Mouse (Mus musculus): ENCODE data around the gene Sin3a. TPM values are rescaled to one million over a fixed set of nuclear protein-coding genes. Genes with fewer than 3 reads are reported as not detected.

Sin3a gene
- polyA plus RNA-seq (2015; fragmentation: Nextera tagmentation; extraction: Ambion mirVana): 27.1 and 28.4 TPM in 2 replicates

DNA sequence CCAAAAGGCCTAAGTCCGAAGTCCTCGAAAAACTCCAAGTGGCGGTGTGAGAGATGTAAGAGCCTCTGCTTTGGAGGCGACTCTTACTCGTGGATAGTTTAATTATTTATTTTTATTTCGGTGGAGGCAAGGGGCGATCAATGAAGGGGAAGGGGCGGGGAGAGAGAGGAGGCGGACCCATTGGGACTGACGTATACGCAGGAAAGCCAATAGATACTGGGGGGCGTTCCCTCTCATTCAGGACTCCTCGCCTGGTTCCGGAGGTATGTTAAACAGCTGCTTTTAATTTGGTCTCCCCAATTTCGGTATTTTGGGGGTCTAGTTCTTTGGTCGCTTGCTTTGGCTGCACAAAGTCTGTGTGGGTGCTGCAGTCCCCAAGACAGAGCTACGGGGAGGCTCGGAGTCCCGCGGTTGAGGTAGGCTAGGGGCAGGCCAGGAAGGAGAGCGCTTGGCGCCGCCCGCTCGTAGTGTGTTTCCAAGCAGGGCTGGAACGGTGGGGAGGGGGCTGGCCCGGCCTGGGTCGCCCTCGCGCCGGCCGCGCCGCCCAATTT lies at the start of gene Sin3a:
TSS of gene Sin3a (plus strand) at position 240 of the 551 bp plus-strand sequence.
- Histone ChIP-seq H3K4me1 (peaks cover 16% of the 10 kb centered on the region; the same call in 1 of the 2 replicates), H3K36me3 (no peaks in the 10 kb centered on the region; the same call in 1 of the 2 replicates), H3K9me3 (no peaks in the 10 kb centered on the region), H3K27ac (peak within 1 kb of the TSS; percentile 99), H3K4me3 (replicated peaks) (peak within 1 kb of the TSS; percentile 94), H3K9ac (peak within 1 kb of the TSS; percentile 77), H3K4me2 (peak within 1 kb of the TSS; percentile 90), H3K27me3 (replicated peaks) (no peaks in the 10 kb centered on the region)
- WGBS: under 1% methylated on average over 34 of the region's 34 CpGs
- ATAC-seq (ENCODE audit: insufficient read depth, low FRiP score, low read depth): no peak

DNA sequence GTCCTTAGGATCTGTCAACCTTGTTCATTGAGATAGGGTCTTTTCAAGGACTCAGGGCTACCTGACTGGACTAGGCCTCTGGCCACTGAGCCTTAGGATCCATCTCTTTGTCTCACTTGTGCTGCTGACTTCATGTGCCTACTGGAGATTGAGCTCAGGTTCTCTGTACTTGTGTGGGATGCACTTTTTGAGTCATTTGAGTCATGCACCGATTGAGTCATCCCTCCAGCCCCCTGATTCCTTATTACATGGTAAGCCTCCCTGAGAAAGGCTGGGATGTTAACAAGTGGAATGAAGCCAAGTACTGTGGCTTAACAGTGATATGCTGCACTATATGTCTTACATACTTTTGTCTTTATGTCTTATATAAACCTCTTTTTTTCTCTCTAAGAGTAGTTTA lies 40.1 kb upstream of the Sin3a start:
- ATAC-seq (ENCODE audit: insufficient read depth, low FRiP score, low read depth): no peak
- H3K27ac ChIP-seq: no peak overlapping the region
- peaks cover 16% of the 10 kb centered on the region for H3K36me3 ChIP-seq

DNA sequence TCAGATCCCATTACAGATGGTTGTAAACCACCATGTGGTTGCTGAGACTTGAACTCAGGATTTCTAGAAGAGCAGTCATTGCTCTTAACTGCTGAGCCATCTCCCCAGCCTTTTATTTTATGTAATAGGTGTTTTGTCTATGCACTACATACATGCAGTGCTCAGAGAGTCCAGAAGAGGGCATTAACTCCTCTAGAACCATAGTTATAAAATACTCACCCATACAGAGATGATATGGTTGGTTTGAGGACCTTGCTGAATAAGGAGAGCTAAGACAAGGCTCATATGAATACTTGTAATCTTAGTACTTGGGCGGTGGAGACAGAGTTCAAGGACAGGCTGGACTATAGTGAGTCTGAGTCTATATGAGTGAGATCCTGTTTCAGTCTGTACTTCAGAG lies 15.6 kb upstream of the Sin3a start:
- Histone ChIP-seq H3K27ac (no peak overlapping the region), H3K4me1 (no peaks in the 10 kb centered on the region), H3K9me3 (no peaks in the 10 kb centered on the region), H3K27me3 (replicated peaks) (no peaks in the 10 kb centered on the region), H3K4me3 (replicated peaks) (no peak overlapping the region), H3K9ac (no peak overlapping the region), H3K36me3 (peaks cover 21% of the 10 kb centered on the region; the same call in 1 of the 2 replicates), H3K4me2 (no peak overlapping the region)
- 76% methylated on average over 1 of the region's 1 CpGs for WGBS
- no peak for ATAC-seq (ENCODE audit: insufficient read depth, low FRiP score, low read depth)

More for the DNA sequence above, 40.1 kb upstream of the Sin3a start:
- Histone ChIP-seq H3K9me3 (no peaks in the 10 kb centered on the region), H3K27me3 (replicated peaks) (no peaks in the 10 kb centered on the region), H3K4me2 (no peak overlapping the region), H3K4me3 (replicated peaks) (no peak overlapping the region), H3K9ac (no peak overlapping the region), H3K4me1 (no peaks in the 10 kb centered on the region)
- 93% methylated on average over 1 of the region's 1 CpGs for WGBS

DNA sequence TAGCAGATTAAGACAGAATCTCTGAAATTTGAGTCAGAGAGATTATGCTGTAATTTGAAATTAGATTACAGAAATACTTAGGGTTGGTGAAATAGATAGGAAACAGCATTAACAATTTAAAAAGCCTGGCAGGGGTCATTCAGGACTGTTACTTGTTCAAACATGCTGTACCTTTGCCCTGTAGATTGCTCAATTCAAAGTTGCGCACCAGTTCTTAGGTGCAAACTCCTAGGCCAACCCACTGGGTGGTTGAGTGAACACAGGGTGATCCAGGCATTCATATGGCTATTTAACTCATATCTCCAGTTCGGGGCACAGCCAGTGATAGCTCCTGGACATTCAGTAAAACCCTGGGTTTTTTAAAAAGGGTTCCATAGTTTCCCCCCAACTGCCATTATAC lies 7.7 kb upstream of the Sin3a start:
- Histone ChIP-seq H3K27ac (no peak overlapping the region), H3K4me1 (no peaks in the 10 kb centered on the region), H3K4me3 (replicated peaks) (no peak overlapping the region), H3K4me2 (no peak overlapping the region), H3K27me3 (replicated peaks) (no peaks in the 10 kb centered on the region), H3K9me3 (no peaks in the 10 kb centered on the region), H3K36me3 (peaks cover 13% of the 10 kb centered on the region; the same call in 1 of the 2 replicates), H3K9ac (no peak overlapping the region)
- WGBS: 93% methylated on average over 2 of the region's 2 CpGs
- ATAC-seq (ENCODE audit: insufficient read depth, low FRiP score, low read depth): no peak

DNA sequence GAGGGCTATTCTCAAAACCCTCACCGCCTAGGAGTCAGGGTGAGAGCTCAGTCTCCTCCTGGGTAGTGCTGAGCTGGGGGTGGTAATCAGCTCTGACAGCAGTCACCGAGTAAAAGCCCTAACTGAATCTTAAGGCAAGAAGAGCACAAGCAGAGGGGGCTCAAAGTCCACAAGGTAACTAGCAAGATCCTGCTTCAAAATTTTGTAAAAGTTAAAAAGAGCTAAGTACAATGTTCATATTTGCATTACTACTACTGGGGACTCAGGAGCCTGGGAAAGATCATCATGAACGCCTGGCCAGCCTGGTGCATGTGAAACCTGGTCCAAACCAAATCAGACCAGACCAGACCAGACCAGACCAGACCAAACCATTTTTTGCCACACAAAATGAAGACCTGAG lies 3.6 kb upstream of the Sin3a start:
- H3K4me2 ChIP-seq: no peak overlapping the region
- ATAC-seq (ENCODE audit: insufficient read depth, low FRiP score, low read depth): no peak
- no peaks in the 10 kb centered on the region; the same call in none of the 2 replicates for H3K36me3 ChIP-seq
- H3K27ac ChIP-seq: no peak overlapping the region
- H3K4me1 ChIP-seq: peaks cover 8% of the 10 kb centered on the region; the same call in 1 of the 2 replicates
- H3K27me3 ChIP-seq (replicated peaks): no peaks in the 10 kb centered on the region
- H3K9ac ChIP-seq: no peak overlapping the region
- WGBS: 63% methylated on average over 3 of the region's 3 CpGs
- no peak overlapping the region for H3K4me3 ChIP-seq (replicated peaks)
- no peaks in the 10 kb centered on the region for H3K9me3 ChIP-seq

DNA sequence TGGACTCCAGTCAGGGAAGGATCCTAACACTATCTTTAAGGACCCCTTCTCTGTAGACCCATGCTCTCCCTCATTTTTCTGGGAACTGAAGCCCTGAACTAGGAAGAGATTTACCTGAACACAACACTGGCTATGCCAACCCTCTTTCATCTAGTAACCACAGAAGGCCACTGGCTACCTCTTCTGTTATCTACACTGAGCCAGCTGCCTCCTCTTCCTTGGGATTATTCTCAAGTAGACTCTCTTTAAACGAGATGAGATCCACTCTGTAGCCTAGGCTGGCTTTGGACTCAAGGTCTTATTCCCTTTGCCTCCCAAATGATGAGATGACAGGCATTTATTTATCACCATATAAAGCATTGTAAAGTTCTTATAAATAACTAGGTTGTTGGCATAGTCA lies 1.6 kb upstream of the Sin3a start:
- Histone ChIP-seq H3K27ac (no peak overlapping the region), H3K36me3 (no peaks in the 10 kb centered on the region; the same call in 1 of the 2 replicates), H3K9ac (no peak overlapping the region), H3K27me3 (replicated peaks) (no peaks in the 10 kb centered on the region), H3K9me3 (no peaks in the 10 kb centered on the region), H3K4me3 (replicated peaks) (no peak overlapping the region), H3K4me2 (no peak overlapping the region), H3K4me1 (peaks cover 16% of the 10 kb centered on the region; the same call in 1 of the 2 replicates)
- ATAC-seq (ENCODE audit: insufficient read depth, low FRiP score, low read depth): no peak
- 59% methylated on average over 1 of the region's 1 CpGs for WGBS

DNA sequence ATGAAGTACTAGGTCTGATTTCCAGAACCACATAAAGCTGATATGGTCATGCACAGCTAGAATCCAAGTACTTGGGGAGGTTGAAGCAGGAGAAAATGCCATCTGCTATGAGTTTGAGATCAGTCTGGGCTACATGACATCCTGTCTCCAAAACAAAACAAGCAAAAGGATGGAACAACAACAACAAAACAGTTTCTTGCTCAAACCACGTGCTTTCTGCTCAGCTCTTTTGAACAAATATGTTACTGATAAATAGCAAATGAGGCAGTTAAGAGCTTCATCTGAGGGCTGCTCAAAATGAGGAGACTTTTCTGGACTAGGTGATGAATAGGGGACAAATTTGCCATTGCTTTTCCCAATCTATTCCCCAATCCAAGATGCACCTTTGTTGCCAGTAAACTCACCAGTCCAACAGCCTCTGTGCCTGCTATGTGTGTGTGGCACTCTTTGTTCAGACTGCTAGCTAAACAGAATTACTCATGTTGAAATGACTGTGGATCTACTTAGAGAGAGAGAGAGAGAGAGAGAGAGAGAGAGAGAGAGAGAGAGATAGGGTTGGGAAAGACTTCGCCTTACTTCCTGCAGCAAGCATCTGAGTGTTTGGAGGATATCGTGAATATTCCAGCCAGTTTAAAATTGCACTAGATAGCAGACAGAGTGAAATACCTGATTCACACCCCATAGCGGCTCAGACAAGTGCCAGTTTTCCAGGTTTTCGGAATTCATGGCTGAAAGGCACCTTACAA lies 867 bp upstream of the Sin3a start:
- H3K9ac ChIP-seq: no peak overlapping the region
- no peaks in the 10 kb centered on the region for H3K27me3 ChIP-seq (replicated peaks)
- 11% methylated on average over 5 of the region's 5 CpGs for WGBS

DNA sequence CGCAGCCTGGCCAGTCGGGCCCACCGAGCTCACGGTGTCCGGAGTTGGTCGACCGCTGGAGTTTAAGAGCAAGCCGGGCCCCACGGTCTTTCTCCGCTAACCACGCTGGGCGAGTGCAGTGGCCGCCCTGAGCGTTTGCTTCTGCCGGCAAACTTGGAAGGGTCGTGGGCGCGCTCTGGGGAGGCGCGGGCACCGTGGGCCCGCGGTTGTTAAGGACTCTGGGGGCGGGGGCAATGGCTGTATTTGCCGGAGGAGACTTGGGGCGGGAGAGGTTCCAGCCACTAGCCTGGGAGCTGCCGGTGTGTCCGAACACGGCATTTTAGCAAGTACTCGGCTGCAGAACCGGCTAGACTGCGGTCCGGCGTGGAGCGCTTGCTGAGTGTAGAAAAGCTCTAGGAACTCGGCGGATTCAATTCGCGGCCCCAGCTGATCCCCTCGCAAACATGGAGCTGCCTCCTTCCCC lies 717 bp downstream of the Sin3a start:
- no peaks in the 10 kb centered on the region for H3K27me3 ChIP-seq (replicated peaks)
- H3K9ac ChIP-seq: peak overlapping the region; percentile 77
- WGBS: under 1% methylated on average over 40 of the region's 40 CpGs
- no peaks in the 10 kb centered on the region for H3K9me3 ChIP-seq
- peak overlapping the region; percentile 94 for H3K4me3 ChIP-seq (replicated peaks)
- H3K4me1 ChIP-seq: peaks cover 21% of the 10 kb centered on the region; the same call in 1 of the 2 replicates
- peak overlapping the region; percentile 99 for H3K27ac ChIP-seq
- no peaks in the 10 kb centered on the region; the same call in 1 of the 2 replicates for H3K36me3 ChIP-seq
- H3K4me2 ChIP-seq: peak overlapping the region; percentile 90
- ATAC-seq (ENCODE audit: insufficient read depth, low FRiP score, low read depth): no peak

More for the DNA sequence above, 867 bp upstream of the Sin3a start:
- peak overlapping the region; percentile 67 for H3K27ac ChIP-seq
- H3K36me3 ChIP-seq: no peaks in the 10 kb centered on the region; the same call in 1 of the 2 replicates
- peaks cover 16% of the 10 kb centered on the region; the same call in 1 of the 2 replicates for H3K4me1 ChIP-seq
- H3K4me3 ChIP-seq (replicated peaks): peak overlapping the region; percentile 94
- H3K9me3 ChIP-seq: no peaks in the 10 kb centered on the region
- ATAC-seq (ENCODE audit: insufficient read depth, low FRiP score, low read depth): no peak
- H3K4me2 ChIP-seq: peak overlapping the region; percentile 90

DNA sequence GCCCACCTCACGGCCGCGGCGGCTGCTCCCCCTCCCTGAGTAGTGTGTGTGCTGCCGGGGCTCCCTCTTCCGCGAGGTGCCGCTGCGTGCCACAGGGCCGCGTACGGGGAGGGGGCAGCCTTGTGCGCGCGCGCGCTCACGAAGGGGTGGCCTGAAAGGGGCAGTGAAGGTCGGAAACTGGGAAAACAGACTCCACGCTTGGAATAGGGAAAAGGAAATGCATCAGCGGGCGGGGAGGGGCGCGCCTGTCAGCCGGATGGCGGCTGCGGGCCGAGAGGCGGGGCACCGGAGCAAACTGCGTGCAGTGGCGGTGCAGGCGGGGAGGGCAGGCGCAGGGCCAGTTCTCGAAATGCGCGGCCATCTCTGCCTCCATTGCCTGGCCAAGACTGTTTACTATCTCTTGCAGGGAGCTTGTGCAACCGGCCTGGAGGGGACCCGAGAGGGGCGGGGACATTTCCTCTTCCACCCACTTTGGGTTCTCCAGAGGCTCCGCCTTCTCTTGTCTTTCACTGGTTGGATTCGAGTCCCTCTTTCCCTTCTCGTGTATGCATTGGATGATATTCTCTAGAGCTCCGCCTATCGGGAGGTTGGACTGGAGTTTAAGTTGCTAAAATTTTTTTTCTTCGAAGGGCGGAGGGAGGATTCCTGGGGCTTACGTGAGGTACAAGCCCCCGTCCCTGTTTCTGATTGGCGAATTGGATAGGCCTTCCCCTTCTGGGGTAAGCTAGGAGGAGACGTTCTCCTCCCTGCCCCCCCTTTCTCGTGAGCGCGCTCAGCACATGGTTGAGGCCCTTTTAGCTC lies 1.3 kb downstream of the Sin3a start:
- no peaks in the 10 kb centered on the region for H3K27me3 ChIP-seq (replicated peaks)

DNA sequence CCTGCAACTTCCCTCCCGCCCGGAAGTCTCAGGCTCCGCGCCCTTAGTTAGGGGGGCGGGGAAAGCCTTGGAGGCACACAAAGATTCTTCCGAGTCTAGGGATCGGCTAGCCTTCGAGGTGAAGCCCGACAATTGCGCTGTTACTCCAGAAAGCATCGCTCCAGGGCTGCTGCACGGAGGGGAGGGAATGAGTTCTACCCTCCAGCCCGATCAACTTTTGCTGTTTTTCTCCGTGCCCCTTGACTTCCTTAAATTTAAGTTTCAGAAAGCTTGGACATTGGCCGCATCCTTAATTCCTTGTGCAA lies 1.9 kb downstream of the Sin3a start:
- WGBS: under 1% methylated on average over 15 of the region's 15 CpGs
- Histone ChIP-seq H3K27ac (peak overlapping the region; percentile 92), H3K4me3 (replicated peaks) (peak overlapping the region; percentile 94), H3K9ac (peak overlapping the region; percentile 68), H3K27me3 (replicated peaks) (no peaks in the 10 kb centered on the region), H3K9me3 (no peaks in the 10 kb centered on the region), H3K4me1 (peaks cover 21% of the 10 kb centered on the region; the same call in 1 of the 2 replicates), H3K4me2 (peak overlapping the region; percentile 86), H3K36me3 (no peaks in the 10 kb centered on the region; the same call in 1 of the 2 replicates)
- ATAC-seq (ENCODE audit: insufficient read depth, low FRiP score, low read depth): no peak

More for the DNA sequence above, 1.3 kb downstream of the Sin3a start:
- ATAC-seq (ENCODE audit: insufficient read depth, low FRiP score, low read depth): peak; percentile 78
- WGBS: under 1% methylated on average over 47 of the region's 54 CpGs
- H3K9me3 ChIP-seq: no peaks in the 10 kb centered on the region
- H3K4me2 ChIP-seq: peak overlapping the region; percentile 90
- peak overlapping the region; percentile 99 for H3K27ac ChIP-seq
- H3K9ac ChIP-seq: peak overlapping the region; percentile 77
- peak overlapping the region; percentile 94 for H3K4me3 ChIP-seq (replicated peaks)
- H3K36me3 ChIP-seq: no peaks in the 10 kb centered on the region; the same call in 1 of the 2 replicates
- peaks cover 21% of the 10 kb centered on the region; the same call in 1 of the 2 replicates for H3K4me1 ChIP-seq

DNA sequence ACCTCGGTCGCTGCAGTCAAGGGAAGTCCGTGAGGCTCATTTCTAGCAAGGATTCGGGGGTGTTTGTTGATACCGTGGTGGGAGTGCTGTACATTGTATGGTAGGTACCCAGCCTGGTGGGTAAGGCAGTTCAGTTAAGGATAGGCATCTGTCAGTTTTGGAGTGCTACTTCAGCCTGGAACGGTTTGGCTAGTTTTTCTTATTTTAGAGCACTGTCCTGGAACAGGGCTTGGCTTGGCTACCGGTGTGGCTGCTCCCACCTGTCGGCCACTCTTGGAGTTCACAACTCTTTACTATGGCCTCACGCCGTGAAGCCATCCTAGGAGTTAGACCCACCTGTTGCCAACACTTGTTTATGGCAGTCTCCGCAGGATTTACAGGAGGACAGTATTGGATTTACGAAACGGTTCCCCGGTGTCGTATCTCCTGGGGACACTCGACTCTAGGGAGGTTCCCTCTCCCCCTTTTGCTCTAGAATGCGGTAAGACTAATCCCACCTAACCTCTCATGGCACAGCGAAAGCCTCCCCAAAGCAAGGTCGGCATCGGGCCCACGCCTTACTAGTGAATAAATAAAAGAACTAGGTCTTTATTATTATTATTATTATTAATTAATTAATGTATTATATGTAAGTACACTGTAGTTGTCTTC lies 2.5 kb downstream of the Sin3a start:
- Histone ChIP-seq H3K4me1 (peaks cover 21% of the 10 kb centered on the region; the same call in 1 of the 2 replicates), H3K9me3 (no peaks in the 10 kb centered on the region), H3K4me2 (peak overlapping the region; percentile 86), H3K9ac (peak overlapping the region; percentile 68), H3K27ac (peak overlapping the region; percentile 92), H3K27me3 (replicated peaks) (no peaks in the 10 kb centered on the region), H3K36me3 (no peaks in the 10 kb centered on the region; the same call in 1 of the 2 replicates), H3K4me3 (replicated peaks) (peak overlapping the region; percentile 94)
- WGBS: 1% methylated on average over 21 of the region's 21 CpGs
- no peak for ATAC-seq (ENCODE audit: insufficient read depth, low FRiP score, low read depth)
